Mouse (Mus musculus) lung, postnatal 0 days (tissue): ENCODE measurements around the gene Ptprq.
A peak's percentile ranks its signal among the peaks of the same experiment; 100 is the strongest.

ENCODE experiments used
- CTCF ChIP-seq: IDR thresholded peaks from 2 replicates; pipeline ENCODE4 v1.5.1; 2016; ENCODE audit warnings: antibody characterized with exemption, mild to moderate bottlenecking
- EP300 ChIP-seq: IDR thresholded peaks from 2 replicates; pipeline ENCODE4 v1.6.1; 2016; ENCODE audit warnings: antibody characterized with exemption, mild to moderate bottlenecking, control low read depth

- no peak for TF ChIP-seq CTCF
- peak; percentile 89 for TF ChIP-seq EP300
Observed at GRCm38 (mm10) chr10:107467819-107468218, 252.0 kb downstream of the Ptprq start.
